Mouse (Mus musculus): Measurements from ENCODE around the gene Nxn. TPM values are rescaled to one million over a fixed set of nuclear protein-coding genes. Genes with fewer than 3 reads are reported as not detected.

Gene Nxn
- total and polyA plus RNA-seq, 2 experiments from 2014 or later, result 12.7 to 22.1 TPM

DNA sequence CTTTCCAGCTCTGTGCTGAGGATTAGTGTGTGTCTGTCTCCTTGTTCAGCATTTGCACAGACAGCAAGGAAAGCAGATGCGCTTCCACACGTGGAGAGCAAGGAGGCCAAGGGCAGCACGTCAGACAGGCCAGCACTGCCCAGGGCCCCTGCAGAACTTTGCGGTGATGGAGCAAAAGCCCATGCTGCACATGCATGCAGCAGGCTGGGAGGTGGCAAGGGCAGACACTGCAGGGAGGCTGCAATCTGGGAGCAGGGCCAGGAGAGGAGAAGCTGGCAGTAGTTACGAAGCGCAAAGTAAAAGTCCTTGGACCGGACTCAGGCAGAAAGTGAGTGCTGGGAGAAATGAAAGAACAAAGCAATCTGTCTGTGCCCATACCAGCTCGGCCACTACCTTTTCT, 19.5 kb upstream of the Nxn start:
- Histone ChIP-seq H3K4me2 (ENCODE audit: low read depth) (no peak overlapping the region), H3K27ac (ENCODE audit: low read depth, low read length) (no peak overlapping the region), H3K4me1 (ENCODE audit: insufficient read depth) (no peaks in the 10 kb centered on the region), H3K27me3 (ENCODE audit: insufficient read depth, low read length) (no peaks in the 10 kb centered on the region), H3K9ac (peak overlapping the region; percentile 10; the same call in 1 of the 2 replicates), H3K36me3 (ENCODE audit: insufficient read depth) (peaks cover 90% of the 10 kb centered on the region), H3K9me3 (ENCODE audit: low read length) (no peaks in the 10 kb centered on the region), H3K4me3 (ENCODE audit: low read depth, low read length) (no peak overlapping the region)
- DNase-seq, result no peak
- WGBS, result 54% methylated on average over 8 of the region's 8 CpGs
- ATAC-seq, result peak; percentile 30; the same call in 1 of the 2 replicates
- no peak for TF ChIP-seq CTCF (IDR thresholded peaks at IDR 0.05; ENCODE audit: low read depth)

DNA sequence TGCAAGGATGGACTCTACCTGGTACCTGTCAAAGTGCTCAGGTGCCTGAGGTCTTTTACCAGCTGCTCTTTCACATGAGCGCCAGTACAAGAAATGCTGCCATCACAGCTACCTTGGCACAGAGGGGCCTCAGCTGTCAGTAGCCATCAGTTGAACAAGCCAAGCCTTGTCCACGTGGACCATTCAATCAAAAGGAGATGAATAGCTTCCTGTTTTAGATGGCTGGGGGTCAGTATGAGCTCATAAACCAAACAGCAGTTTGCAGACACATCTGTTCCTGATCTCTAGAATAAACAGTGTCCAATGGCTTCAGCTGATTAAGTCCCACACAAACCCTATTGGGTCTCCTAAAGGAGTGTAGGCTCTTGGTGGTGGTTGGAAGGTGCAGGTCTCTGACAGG, 17.0 kb upstream of the Nxn start:
- WGBS, result 71% methylated on average over 2 of the region's 2 CpGs

DNA sequence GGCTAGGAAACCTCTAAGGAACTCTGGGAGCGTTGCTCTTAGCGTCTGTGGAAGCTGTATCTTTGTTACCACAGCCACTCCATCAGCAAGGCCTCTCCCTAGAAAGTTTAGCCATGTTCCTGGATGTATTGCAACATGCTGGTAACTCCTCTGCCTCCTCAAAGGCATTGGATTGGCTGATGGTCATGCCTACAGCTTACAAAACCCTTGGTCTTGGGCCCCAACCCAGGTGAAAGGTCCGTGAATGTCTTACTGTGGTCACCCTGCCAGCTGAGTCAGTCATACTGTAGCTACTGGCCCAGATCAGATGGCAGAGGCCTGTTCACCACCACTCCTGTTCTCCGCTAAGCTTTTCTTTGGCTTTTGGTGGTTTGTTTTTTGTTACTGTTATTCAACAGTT, 16.1 kb upstream of the Nxn start:
- H3K9me3 ChIP-seq (ENCODE audit: low read length), result no peaks in the 10 kb centered on the region
- H3K4me2 ChIP-seq (ENCODE audit: low read depth), result no peak overlapping the region
- no peaks in the 10 kb centered on the region for H3K4me1 ChIP-seq (ENCODE audit: insufficient read depth)
- no peak overlapping the region for H3K9ac ChIP-seq
- 76% methylated on average over 4 of the region's 4 CpGs for WGBS
- no peaks in the 10 kb centered on the region for H3K27me3 ChIP-seq (ENCODE audit: insufficient read depth, low read length)
- peaks cover 57% of the 10 kb centered on the region for H3K36me3 ChIP-seq (ENCODE audit: insufficient read depth)
- no peak for TF ChIP-seq CTCF (IDR thresholded peaks at IDR 0.05; ENCODE audit: low read depth)
- H3K4me3 ChIP-seq (ENCODE audit: low read depth, low read length), result no peak overlapping the region
- DNase-seq (no peak), ATAC-seq (no peak)
- no peak overlapping the region for H3K27ac ChIP-seq (ENCODE audit: low read depth, low read length)

More for the DNA sequence above, 17.0 kb upstream of the Nxn start:
- H3K27ac ChIP-seq (ENCODE audit: low read depth, low read length), result no peak overlapping the region
- DNase-seq (no peak), ATAC-seq (no peak)
- no peak overlapping the region for H3K4me3 ChIP-seq (ENCODE audit: low read depth, low read length)
- no peak overlapping the region for H3K9ac ChIP-seq
- H3K27me3 ChIP-seq (ENCODE audit: insufficient read depth, low read length), result no peaks in the 10 kb centered on the region
- no peaks in the 10 kb centered on the region for H3K4me1 ChIP-seq (ENCODE audit: insufficient read depth)
- no peak overlapping the region for H3K4me2 ChIP-seq (ENCODE audit: low read depth)
- H3K36me3 ChIP-seq (ENCODE audit: insufficient read depth), result peaks cover 67% of the 10 kb centered on the region
- TF ChIP-seq CTCF (IDR thresholded peaks at IDR 0.05; ENCODE audit: low read depth), result no peak
- H3K9me3 ChIP-seq (ENCODE audit: low read length), result no peaks in the 10 kb centered on the region

DNA sequence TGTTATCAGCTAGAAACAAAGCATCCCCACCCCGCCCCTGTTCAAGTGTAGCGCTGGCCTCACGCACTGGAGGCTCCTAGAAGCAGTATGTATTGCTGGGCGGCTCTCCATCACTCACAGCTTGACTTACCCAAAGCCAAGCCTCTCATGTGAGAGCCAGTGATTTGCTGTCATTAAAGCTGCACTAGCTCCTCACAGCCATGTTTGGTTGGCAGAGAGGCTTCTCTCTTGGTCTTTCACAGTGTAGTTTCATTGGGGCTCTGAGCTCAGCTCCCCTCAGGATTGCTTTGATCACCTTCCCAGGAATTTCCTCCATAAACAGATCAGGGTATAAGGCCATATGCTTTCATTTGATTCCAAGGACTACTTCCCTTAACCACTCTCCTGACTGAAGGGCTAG, 14.3 kb upstream of the Nxn start:
- H3K9ac ChIP-seq, result no peak overlapping the region
- H3K4me2 ChIP-seq (ENCODE audit: low read depth), result no peak overlapping the region
- peak; percentile 59; the same call in 1 of the 2 replicates for ATAC-seq
- no peaks in the 10 kb centered on the region for H3K4me1 ChIP-seq (ENCODE audit: insufficient read depth)
- H3K4me3 ChIP-seq (ENCODE audit: low read depth, low read length), result no peak overlapping the region
- no peaks in the 10 kb centered on the region for H3K9me3 ChIP-seq (ENCODE audit: low read length)
- peak; percentile 68 for DNase-seq
- WGBS, result 75% methylated on average over 4 of the region's 4 CpGs
- H3K36me3 ChIP-seq (ENCODE audit: insufficient read depth), result peaks cover 39% of the 10 kb centered on the region
- no peak for TF ChIP-seq CTCF (IDR thresholded peaks at IDR 0.05; ENCODE audit: low read depth)
- H3K27ac ChIP-seq (ENCODE audit: low read depth, low read length), result no peak overlapping the region
- H3K27me3 ChIP-seq (ENCODE audit: insufficient read depth, low read length), result no peaks in the 10 kb centered on the region

DNA sequence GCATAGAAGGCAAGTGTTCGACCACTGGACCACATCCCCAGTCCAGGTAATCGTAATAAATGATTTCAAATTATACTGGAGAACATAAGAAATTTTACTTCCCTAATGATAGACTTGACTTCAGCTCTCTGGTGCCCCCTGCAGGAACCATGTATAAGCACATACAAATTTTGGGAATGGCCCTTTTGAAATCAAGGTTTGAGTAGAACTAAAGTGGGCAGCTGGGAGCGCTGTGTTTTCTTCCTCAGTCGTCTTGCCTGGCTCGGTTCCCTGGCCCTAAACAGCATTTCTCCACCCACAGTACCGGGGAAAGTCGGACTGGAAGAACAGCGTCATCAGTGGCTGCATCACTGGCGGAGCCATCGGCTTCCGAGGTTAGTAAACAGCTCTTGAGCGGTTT, 11.9 kb upstream of the Nxn start:
- WGBS, result 66% methylated on average over 12 of the region's 12 CpGs

DNA sequence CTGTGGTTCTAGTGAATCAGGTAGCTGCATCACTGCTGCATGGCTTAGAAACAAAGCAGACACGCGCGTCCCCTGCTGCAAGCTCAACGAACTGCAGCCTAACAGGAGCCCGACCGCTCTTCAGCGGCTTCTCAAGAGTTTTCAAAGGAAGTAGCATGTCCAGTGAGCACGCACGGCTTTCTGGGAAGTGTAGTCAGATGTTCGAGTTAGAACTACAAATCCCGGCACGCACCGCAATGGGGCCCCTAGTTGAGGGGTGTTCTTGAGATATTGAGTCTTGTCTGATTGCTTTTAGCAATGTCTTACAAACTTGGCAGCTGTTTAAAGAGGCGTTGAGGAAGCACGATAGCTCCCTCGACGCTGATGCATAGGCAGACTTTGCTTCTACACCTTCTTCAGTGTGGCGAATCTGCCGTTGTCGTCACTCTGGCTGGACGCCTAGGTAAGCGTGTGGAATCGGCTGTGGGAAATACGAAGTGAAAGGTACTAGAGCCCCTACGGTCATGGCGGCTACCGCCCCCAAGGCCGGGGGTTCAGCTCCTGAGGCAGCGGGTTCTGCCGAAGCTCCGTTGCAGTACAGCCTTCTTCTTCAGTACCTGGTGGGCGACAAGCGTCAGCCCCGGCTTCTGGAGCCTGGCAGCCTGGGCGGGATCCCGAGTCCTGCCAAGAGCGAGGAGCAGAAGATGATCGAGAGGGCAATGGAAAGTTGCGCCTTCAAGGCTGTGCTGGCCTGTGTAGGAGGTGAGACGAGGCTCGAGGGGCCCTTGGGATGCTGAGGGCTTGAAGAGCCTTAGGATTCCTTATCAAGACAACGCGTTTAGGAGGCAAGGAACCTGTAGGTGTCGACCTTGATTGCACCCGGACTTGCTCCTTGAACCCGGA, 8.0 kb upstream of the Nxn start, which contains the start of gene Timm22:
Gene Timm22, plus strand, starts transcription at position 251 of the 882 bp plus-strand sequence.
- DNase-seq, result peak; percentile 99
- ATAC-seq, result peak; percentile 97
- no peaks in the 10 kb centered on the region for H3K4me1 ChIP-seq (ENCODE audit: insufficient read depth)
- TF ChIP-seq CTCF (IDR thresholded peaks at IDR 0.05; ENCODE audit: low read depth), result peak; percentile 99
- H3K9ac ChIP-seq, result peak within 1 kb of the TSS; percentile 89
- peak within 1 kb of the TSS; percentile 85 for H3K4me2 ChIP-seq (ENCODE audit: low read depth)
- H3K36me3 ChIP-seq (ENCODE audit: insufficient read depth), result no peaks in the 10 kb centered on the region
- H3K9me3 ChIP-seq (ENCODE audit: low read length), result no peaks in the 10 kb centered on the region
- H3K4me3 ChIP-seq (ENCODE audit: low read depth, low read length), result peak within 1 kb of the TSS; percentile 88
- WGBS, result 2% methylated on average over 46 of the region's 46 CpGs
- H3K27ac ChIP-seq (ENCODE audit: low read depth, low read length), result peak within 1 kb of the TSS; percentile 86
- H3K27me3 ChIP-seq (ENCODE audit: insufficient read depth, low read length), result no peaks in the 10 kb centered on the region

More for the DNA sequence above, 11.9 kb upstream of the Nxn start:
- Histone ChIP-seq H3K36me3 (ENCODE audit: insufficient read depth) (peaks cover 16% of the 10 kb centered on the region), H3K4me1 (ENCODE audit: insufficient read depth) (no peaks in the 10 kb centered on the region), H3K9me3 (ENCODE audit: low read length) (no peaks in the 10 kb centered on the region), H3K9ac (no peak overlapping the region), H3K4me3 (ENCODE audit: low read depth, low read length) (no peak overlapping the region), H3K4me2 (ENCODE audit: low read depth) (no peak overlapping the region), H3K27ac (ENCODE audit: low read depth, low read length) (no peak overlapping the region), H3K27me3 (ENCODE audit: insufficient read depth, low read length) (no peaks in the 10 kb centered on the region)
- ATAC-seq (no peak), DNase-seq (peak; percentile 78)
- TF ChIP-seq CTCF (IDR thresholded peaks at IDR 0.05; ENCODE audit: low read depth), result peak; percentile 80

DNA sequence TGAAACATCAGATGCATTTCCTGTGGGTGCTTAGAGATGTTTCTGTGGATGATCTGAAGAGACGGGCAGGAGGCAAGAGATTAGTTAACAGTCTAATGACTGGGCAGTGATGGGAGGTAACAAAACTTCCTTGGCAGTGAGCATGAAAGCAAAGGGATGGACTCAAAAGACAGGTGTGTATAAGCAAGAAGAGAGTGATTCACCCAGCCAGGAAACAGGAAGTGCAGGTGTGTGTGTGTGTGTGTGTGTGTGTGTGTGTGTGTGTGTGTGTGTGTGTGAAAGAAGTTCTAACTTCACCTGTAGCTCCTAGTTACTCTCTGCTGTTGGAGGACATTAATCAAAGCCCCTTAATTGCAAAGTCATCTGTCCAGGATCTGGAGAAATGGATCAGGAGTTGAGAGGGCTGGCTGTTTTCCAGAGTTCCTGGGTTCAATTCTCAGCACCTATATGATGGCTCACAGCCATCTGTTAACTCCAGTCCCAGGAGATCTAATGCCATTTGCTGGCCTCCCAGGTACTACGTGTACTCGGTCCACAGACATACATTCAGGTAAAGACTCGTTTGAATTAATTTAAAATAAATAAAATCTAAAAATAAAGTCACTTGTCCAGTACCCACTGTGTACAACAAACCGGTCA, 6.8 kb upstream of the Nxn start:
- no peak overlapping the region for H3K4me2 ChIP-seq (ENCODE audit: low read depth)
- TF ChIP-seq CTCF (IDR thresholded peaks at IDR 0.05; ENCODE audit: low read depth), result no peak
- no peaks in the 10 kb centered on the region for H3K9me3 ChIP-seq (ENCODE audit: low read length)
- no peak for ATAC-seq
- no peak overlapping the region for H3K9ac ChIP-seq
- DNase-seq, result no peak
- H3K4me3 ChIP-seq (ENCODE audit: low read depth, low read length), result no peak overlapping the region
- H3K27ac ChIP-seq (ENCODE audit: low read depth, low read length), result no peak overlapping the region
- no peaks in the 10 kb centered on the region for H3K36me3 ChIP-seq (ENCODE audit: insufficient read depth)
- H3K27me3 ChIP-seq (ENCODE audit: insufficient read depth, low read length), result no peaks in the 10 kb centered on the region
- 87% methylated on average over 5 of the region's 5 CpGs for WGBS
- H3K4me1 ChIP-seq (ENCODE audit: insufficient read depth), result no peaks in the 10 kb centered on the region

All from forebrain, postnatal 0 days (tissue).